Mouse (Mus musculus) small intestine, adult 2 months (tissue): ENCODE data around the gene Hmces.

Experiments
- CTCF ChIP-seq: fragments of 200-500 bp; IDR thresholded peaks from 2 replicates; pipeline ENCODE4 v1.5.1; 2012; ENCODE audit warnings: low read depth, mild to moderate bottlenecking, control low read depth, inconsistent platforms, low read length, moderate library complexity, mixed read lengths; ENCODE audit not compliant: insufficient replicate concordance, insufficient read length; ENCODE audit errors: extremely low read depth
- POLR2A ChIP-seq: fragments of 200-500 bp; IDR thresholded peaks from 2 replicates; pipeline ENCODE4 v1.6.1; 2012; ENCODE audit warnings: low read depth, mild to moderate bottlenecking, control low read depth, inconsistent platforms, low read length, moderate library complexity

DNA sequence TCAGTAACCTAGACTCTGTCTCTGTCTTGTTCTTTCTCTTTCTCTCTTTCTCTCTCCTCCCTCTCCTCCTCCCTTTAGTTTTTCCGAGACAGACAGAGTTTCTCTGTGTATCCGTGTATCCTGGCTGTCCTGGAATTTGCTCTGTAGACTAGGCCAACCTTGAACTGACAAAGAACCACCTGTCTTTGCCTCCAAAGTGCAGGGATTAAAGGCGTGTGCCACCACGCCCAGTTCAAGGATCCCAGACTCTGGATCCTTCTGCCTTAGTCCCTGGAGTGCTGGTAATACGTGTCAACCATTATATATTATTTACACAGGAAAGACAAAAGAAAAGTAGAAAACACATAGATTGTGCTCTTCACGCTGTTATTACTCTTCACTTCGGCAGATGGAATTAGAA is 42.5 kb upstream of the Hmces start:
- TF ChIP-seq POLR2A, result no peak
- no peak for TF ChIP-seq CTCF
